Mouse (Mus musculus): ENCODE measurements around the gene Asb1. TPM values are rescaled to one million over a fixed set of nuclear protein-coding genes. Genes with fewer than 3 reads are reported as not detected.

Gene Asb1
- polyA plus RNA-seq, 1 experiment from 2014 or later, result 20.9 TPM

GRCm38 (mm10) chr1:91532243-91532642 is 8.1 kb upstream of the Asb1 start:
- Histone ChIP-seq H3K4me3 (no peak overlapping the region), H3K9ac (no peak overlapping the region; the same call in 1 of the 2 replicates), H3K9me3 (replicated peaks) (no peaks in the 10 kb centered on the region), H3K4me1 (peaks cover 55% of the 10 kb centered on the region), H3K27ac (peak overlapping the region; percentile 93), H3K4me2 (no peak overlapping the region), H3K27me3 (replicated peaks) (no peaks in the 10 kb centered on the region), H3K36me3 (peaks cover 5% of the 10 kb centered on the region)
- ATAC-seq, result no peak
- 84% methylated on average over 4 of the region's 4 CpGs for WGBS (ENCODE audit: insufficient replicate concordance)

DNA sequence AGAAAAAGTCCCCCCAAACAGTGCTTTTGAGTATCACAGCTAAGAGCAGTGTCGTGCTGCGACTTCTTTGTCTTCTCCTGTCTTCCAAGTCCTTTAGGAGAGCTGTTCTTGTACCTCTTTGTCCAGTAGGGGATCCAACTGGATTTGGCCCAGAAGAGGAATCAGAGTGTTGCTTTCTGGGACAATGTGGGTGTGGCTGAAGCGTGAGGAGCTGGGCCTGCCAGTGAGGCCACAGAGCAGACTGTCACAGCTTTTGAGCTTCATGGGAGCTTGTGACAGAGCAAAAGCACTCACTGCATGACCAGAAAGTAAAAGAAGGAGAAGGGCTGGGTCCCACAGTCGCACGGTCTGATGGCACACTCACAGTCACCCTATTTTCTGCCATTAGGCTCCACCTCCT is 7.5 kb upstream of the Asb1 start:
- peak overlapping the region; percentile 93 for H3K27ac ChIP-seq
- H3K36me3 ChIP-seq, result no peaks in the 10 kb centered on the region
- 75% methylated on average over 5 of the region's 5 CpGs for WGBS (ENCODE audit: insufficient replicate concordance)
- peak overlapping the region; percentile 6; the same call in 1 of the 2 replicates for H3K4me3 ChIP-seq
- peak overlapping the region; percentile 62 for H3K4me2 ChIP-seq
- ATAC-seq, result peak; percentile 33
- H3K9ac ChIP-seq, result peak overlapping the region; percentile 68
- H3K4me1 ChIP-seq, result peaks cover 61% of the 10 kb centered on the region
- no peaks in the 10 kb centered on the region for H3K27me3 ChIP-seq (replicated peaks)
- H3K9me3 ChIP-seq (replicated peaks), result no peaks in the 10 kb centered on the region

DNA sequence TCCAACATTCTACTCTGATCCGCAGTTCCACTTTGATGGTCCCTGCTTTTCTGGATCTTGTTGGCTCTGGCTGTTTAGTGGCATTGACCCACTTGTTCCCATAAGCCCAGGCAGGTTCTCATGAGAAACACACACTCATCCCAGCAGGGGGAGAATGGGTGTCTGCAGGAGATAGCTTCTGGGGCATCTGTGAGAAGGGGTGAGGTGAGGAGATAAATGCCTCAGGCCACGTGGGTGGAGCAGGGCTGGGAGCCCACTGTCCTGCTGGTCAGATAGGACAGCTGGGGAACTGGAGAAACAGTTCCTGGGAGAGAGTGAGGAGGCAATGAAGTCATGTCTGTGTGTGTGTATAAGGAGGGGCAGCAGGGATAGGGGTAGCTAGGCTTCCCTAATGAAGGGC is 6.9 kb upstream of the Asb1 start:
- Histone ChIP-seq H3K4me1 (peaks cover 64% of the 10 kb centered on the region), H3K4me2 (peak overlapping the region; percentile 62), H3K4me3 (peak overlapping the region; percentile 29)

GRCm38 (mm10) chr1:91533961-91534723 is 6.2 kb upstream of the Asb1 start:
- H3K4me3 ChIP-seq, result peak overlapping the region; percentile 29
- H3K36me3 ChIP-seq, result no peaks in the 10 kb centered on the region
- peak overlapping the region; percentile 68 for H3K9ac ChIP-seq
- peak overlapping the region; percentile 62 for H3K4me2 ChIP-seq
- peak; percentile 26 for ATAC-seq
- WGBS (ENCODE audit: insufficient replicate concordance), result 60% methylated on average over 19 of the region's 19 CpGs
- H3K27ac ChIP-seq, result peak overlapping the region; percentile 93
- no peaks in the 10 kb centered on the region for H3K9me3 ChIP-seq (replicated peaks)
- no peaks in the 10 kb centered on the region for H3K27me3 ChIP-seq (replicated peaks)
- peaks cover 71% of the 10 kb centered on the region for H3K4me1 ChIP-seq

More for the DNA sequence above, 6.9 kb upstream of the Asb1 start:
- Histone ChIP-seq H3K9ac (peak overlapping the region; percentile 68), H3K9me3 (replicated peaks) (no peaks in the 10 kb centered on the region), H3K27ac (peak overlapping the region; percentile 93), H3K27me3 (replicated peaks) (no peaks in the 10 kb centered on the region), H3K36me3 (no peaks in the 10 kb centered on the region)
- 35% methylated on average over 2 of the region's 2 CpGs for WGBS (ENCODE audit: insufficient replicate concordance)
- peak; percentile 95 for ATAC-seq

DNA sequence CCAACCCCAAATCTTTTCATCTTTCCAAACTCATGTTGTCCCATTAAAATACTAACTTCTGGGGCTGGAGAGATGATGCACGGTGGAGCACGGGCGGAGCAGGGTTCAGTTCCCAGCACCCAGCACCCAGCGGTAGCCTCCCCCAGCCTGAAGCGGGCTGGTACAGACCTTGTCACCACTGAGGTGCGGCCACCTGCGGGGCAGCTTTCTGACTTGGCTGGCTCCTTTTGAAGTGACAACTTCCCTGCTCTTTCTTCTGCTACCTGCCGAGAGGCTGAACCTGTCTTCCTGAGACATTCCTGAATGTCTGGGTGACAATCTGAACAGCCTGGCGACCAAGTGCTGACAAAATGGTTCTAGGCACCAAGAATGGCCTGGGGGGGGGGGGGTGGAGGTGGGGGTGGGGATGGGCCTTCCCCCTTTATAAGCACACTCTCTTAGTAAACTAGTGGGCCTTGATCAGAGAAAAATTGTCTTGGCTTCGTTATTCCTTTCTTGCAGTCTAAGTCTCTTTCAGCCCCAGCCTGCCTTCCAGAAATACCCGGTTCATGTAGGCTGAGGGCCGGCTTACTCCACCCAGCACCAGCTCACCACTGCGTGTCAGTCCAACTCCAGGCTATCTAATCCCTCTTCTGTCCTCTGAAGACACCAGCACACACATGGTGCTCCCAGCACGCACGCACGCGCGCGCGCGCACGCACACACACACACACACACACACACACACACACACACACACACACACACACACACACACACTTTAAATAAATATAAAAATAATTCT is 2.4 kb upstream of the Asb1 start:
- H3K4me2 ChIP-seq, result peak overlapping the region; percentile 99
- H3K9me3 ChIP-seq (replicated peaks), result no peaks in the 10 kb centered on the region
- no peak; the same call in 1 of the 2 replicates for ATAC-seq
- 36% methylated on average over 22 of the region's 22 CpGs for WGBS (ENCODE audit: insufficient replicate concordance)
- H3K27ac ChIP-seq, result peak overlapping the region; percentile 99
- peaks cover 90% of the 10 kb centered on the region for H3K4me1 ChIP-seq
- peak overlapping the region; percentile 95; the same call in 1 of the 2 replicates for H3K4me3 ChIP-seq
- H3K27me3 ChIP-seq (replicated peaks), result no peaks in the 10 kb centered on the region
- H3K36me3 ChIP-seq, result no peaks in the 10 kb centered on the region
- H3K9ac ChIP-seq, result peak overlapping the region; percentile 90

DNA sequence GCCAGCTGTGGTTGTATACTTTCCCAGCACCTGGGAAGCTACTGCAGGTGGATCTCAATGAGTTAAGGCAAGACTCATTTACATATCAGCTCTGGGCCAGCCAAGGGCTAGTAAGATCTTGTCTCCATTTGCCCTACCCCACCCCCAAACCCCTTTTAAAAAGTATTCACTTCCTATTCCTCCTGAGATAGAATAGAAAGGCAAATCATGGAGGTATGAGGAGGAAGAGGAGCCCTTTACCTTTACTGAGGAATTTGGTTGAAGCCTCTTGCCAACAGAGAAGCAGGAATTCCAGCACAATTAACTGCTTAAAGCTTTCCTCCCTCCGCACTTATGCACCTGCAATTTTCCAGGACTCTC is 1.8 kb upstream of the Asb1 start:
- Histone ChIP-seq H3K9me3 (replicated peaks) (no peaks in the 10 kb centered on the region), H3K9ac (peak overlapping the region; percentile 90), H3K4me2 (peak overlapping the region; percentile 99), H3K36me3 (no peaks in the 10 kb centered on the region), H3K4me3 (peak overlapping the region; percentile 95; the same call in 1 of the 2 replicates), H3K4me1 (peaks cover 90% of the 10 kb centered on the region), H3K27me3 (replicated peaks) (no peaks in the 10 kb centered on the region), H3K27ac (peak overlapping the region; percentile 99)
- WGBS (ENCODE audit: insufficient replicate concordance), result 56% methylated on average over 1 of the region's 1 CpGs
- no peak for ATAC-seq

GRCm38 (mm10) chr1:91539246-91539645 is 1.1 kb upstream of the Asb1 start:
- Histone ChIP-seq H3K27ac (peak overlapping the region; percentile 99), H3K4me2 (peak overlapping the region; percentile 99), H3K4me3 (peak overlapping the region; percentile 95), H3K36me3 (peaks cover 3% of the 10 kb centered on the region), H3K27me3 (replicated peaks) (no peaks in the 10 kb centered on the region), H3K4me1 (peaks cover 88% of the 10 kb centered on the region), H3K9me3 (replicated peaks) (no peaks in the 10 kb centered on the region), H3K9ac (peak overlapping the region; percentile 90)
- ATAC-seq, result peak; percentile 29; the same call in 1 of the 2 replicates
- 6% methylated on average over 6 of the region's 6 CpGs for WGBS (ENCODE audit: insufficient replicate concordance)

- peak; percentile 51 for ATAC-seq
- Histone ChIP-seq H3K27ac (peak overlapping the region; percentile 99), H3K4me1 (peaks cover 88% of the 10 kb centered on the region)
Observed at GRCm38 (mm10) chr1:91539704-91540270, 557 bp upstream of the Asb1 start.

GRCm38 (mm10) chr1:91541042-91541592 is 773 bp downstream of the Asb1 start:
- H3K4me1 ChIP-seq, result peaks cover 88% of the 10 kb centered on the region
- H3K4me3 ChIP-seq, result peak overlapping the region; percentile 95
- H3K36me3 ChIP-seq, result peaks cover 22% of the 10 kb centered on the region
- H3K4me2 ChIP-seq, result peak overlapping the region; percentile 99
- H3K27me3 ChIP-seq (replicated peaks), result no peaks in the 10 kb centered on the region
- H3K9ac ChIP-seq, result peak overlapping the region; percentile 91
- no peaks in the 10 kb centered on the region for H3K9me3 ChIP-seq (replicated peaks)
- ATAC-seq, result no peak
- WGBS (ENCODE audit: insufficient replicate concordance), result 12% methylated on average over 15 of the region's 15 CpGs
- H3K27ac ChIP-seq, result peak overlapping the region; percentile 99

More at GRCm38 (mm10) chr1:91539704-91540270, 557 bp upstream of the Asb1 start:
- Histone ChIP-seq H3K27me3 (replicated peaks) (no peaks in the 10 kb centered on the region), H3K4me2 (peak overlapping the region; percentile 99), H3K9ac (peak overlapping the region; percentile 90), H3K36me3 (peaks cover 9% of the 10 kb centered on the region), H3K4me3 (peak overlapping the region; percentile 95), H3K9me3 (replicated peaks) (no peaks in the 10 kb centered on the region)
- WGBS (ENCODE audit: insufficient replicate concordance), result under 1% methylated on average over 22 of the region's 22 CpGs

DNA sequence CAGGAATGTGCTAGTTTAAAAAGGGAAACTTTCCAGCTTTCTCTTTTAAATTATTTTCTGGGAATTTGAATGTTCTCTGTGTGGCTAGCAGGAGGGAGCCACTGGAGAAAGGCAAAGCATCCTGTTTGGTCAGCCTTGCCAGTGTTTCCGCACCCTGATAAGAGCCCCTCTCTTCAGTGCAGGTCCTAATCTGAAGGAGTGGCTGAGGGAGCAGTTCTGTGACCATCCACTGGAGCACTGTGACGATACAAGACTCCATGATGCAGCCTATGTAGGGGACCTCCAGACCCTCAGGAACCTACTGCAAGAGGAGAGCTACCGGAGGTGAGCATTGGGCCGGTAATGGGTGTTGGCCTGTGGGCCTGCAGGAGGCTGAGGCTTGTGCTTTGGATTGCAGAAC is 3.6 kb downstream of the Asb1 start:
- Histone ChIP-seq H3K27ac (peak overlapping the region; percentile 94), H3K4me3 (peak overlapping the region; percentile 41), H3K36me3 (peaks cover 50% of the 10 kb centered on the region), H3K4me1 (peaks cover 84% of the 10 kb centered on the region), H3K4me2 (peak overlapping the region; percentile 61), H3K9me3 (replicated peaks) (no peaks in the 10 kb centered on the region), H3K9ac (peak overlapping the region; percentile 56), H3K27me3 (replicated peaks) (no peaks in the 10 kb centered on the region)
- WGBS (ENCODE audit: insufficient replicate concordance), result 44% methylated on average over 4 of the region's 4 CpGs
- ATAC-seq, result peak; percentile 14; the same call in 1 of the 2 replicates

DNA sequence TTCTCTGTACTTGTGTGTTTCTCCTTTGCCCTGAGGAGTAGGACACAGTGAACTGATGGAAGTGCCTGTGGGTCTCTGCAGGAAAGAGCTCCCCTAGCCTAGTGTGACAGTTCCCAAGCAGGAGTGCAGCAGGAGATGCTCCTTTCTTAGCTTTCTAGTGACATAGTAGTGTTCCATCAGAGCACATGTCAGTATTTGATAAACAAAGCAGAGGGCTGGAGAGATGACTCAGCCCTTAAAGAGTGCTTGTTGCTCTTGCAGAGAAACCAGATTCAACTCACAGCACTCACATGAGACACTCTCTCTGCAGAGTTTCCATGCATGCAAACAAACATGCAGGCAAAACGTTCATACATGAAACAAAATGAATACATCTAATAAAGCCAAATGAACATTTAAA is 4.9 kb downstream of the Asb1 start:
- H3K9me3 ChIP-seq (replicated peaks), result no peaks in the 10 kb centered on the region
- H3K4me2 ChIP-seq, result peak overlapping the region; percentile 61
- WGBS (ENCODE audit: insufficient replicate concordance), result 55% methylated on average over 1 of the region's 1 CpGs
- peak; percentile 28; the same call in 1 of the 2 replicates for ATAC-seq
- H3K4me3 ChIP-seq, result peak overlapping the region; percentile 41
- H3K4me1 ChIP-seq, result peaks cover 80% of the 10 kb centered on the region
- peak overlapping the region; percentile 94 for H3K27ac ChIP-seq
- peak overlapping the region; percentile 56 for H3K9ac ChIP-seq
- H3K36me3 ChIP-seq, result peaks cover 63% of the 10 kb centered on the region
- no peaks in the 10 kb centered on the region for H3K27me3 ChIP-seq (replicated peaks)

Data from liver, embryonic 12.5 days (tissue).